Mouse (Mus musculus) A20 (cell line): ENCODE data around the gene Cdhr1.
"Not testable (repeated sequence)": the region's sequence is repeated elsewhere in the genome, so short reads cannot be mapped to it uniquely, and the experiment has no call there.

Source experiments
- DNase-seq: peaks from one replicate; pipeline ENCODE4 v3.0.0-alpha.2; 2011; ENCODE audit warnings: low read depth, low spot score

Cdhr1 gene

GRCm38 (mm10) chr14:37097956-37098530, at the start of gene Cdhr1:
Gene Cdhr1, minus strand, starts transcription at chr14:37098347.
- DNase-seq: no peak

GRCm38 (mm10) chr14:37139051-37139710, 41.0 kb upstream of the Cdhr1 start:
- DNase-seq: peak; percentile 71

DNA sequence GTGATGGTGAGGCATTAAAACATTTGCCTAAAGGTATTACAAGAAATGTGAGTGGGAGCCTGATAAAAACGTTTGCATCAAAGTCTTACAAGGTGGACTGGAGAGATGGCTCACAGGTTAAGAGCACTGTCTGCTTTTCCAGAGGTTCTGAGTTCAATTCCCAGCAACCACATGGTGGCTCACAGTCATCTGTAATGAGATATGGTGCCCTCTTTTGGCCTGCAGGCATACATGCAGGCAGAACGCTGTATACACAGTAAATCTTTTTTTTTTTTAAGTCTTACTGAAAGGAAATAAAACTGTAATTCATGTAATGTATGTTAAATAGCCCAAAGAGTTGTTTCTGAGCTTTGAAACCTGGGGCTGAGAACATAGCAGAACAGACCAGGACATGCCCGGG, 39.4 kb upstream of the Cdhr1 start:
- not testable (repeated sequence) for DNase-seq

- DNase-seq: peak; percentile 74
Observed at GRCm38 (mm10) chr14:37136110-37136509, 38.0 kb upstream of the Cdhr1 start.

DNA sequence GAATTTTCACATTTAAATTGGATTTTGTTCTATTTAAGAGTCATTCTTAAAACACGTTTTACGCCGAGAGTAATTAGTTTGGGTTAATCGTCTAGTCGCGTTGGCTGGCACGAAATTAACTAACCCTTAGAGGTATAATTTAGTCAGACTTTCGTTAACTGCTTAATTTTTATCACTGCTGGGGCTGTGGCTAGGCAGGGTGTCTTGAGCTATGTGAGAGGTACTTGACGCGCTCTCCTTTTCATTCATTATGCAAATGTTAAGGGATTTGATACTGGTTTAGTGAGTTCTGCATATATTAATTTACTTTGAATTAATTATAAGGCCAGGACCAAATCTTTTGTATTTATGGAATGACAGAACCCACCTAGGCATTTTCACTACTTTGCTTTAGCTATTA, 37.5 kb upstream of the Cdhr1 start:
- peak; percentile 76 for DNase-seq

- peak; percentile 99 for DNase-seq
Observed at GRCm38 (mm10) chr14:37135127-37135593, 37.0 kb upstream of the Cdhr1 start, which contains the start of gene Ghitm. Gene Ghitm, minus strand, starts transcription at chr14:37135272.

GRCm38 (mm10) chr14:37134304-37135126, 36.4 kb upstream of the Cdhr1 start:
- DNase-seq: peak; percentile 73

- peak; percentile 50 for DNase-seq
Observed at GRCm38 (mm10) chr14:37127652-37128051, 29.5 kb upstream of the Cdhr1 start.

- DNase-seq: no peak
Observed at GRCm38 (mm10) chr14:37119233-37119632, 21.1 kb upstream of the Cdhr1 start.

DNA sequence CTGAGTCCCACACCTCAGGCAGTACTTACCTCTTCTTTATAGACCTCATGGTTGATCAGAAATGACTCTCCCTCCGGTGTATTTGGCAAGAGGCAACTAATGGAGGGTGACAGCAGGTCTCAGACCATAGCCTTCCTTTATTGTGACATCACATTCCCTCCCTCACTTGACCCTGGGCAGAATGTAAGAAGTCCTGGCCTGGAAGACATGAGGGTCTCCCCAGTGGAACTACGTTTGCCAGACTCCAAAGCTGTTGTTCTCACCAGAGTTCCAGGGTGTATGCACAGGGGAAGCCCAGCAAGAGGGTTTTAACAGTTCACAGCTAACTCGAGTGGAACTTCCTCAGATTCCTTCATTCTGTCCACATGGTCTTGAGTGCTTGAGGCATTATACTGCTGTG, 15.8 kb upstream of the Cdhr1 start, which contains the start of gene 2610528A11Rik:
Gene 2610528A11Rik, minus strand, starts transcription at position 101 of the 400 bp plus-strand sequence.
- no peak for DNase-seq

- no peak for DNase-seq
Observed at GRCm38 (mm10) chr14:37112931-37113330, 14.8 kb upstream of the Cdhr1 start.

DNA sequence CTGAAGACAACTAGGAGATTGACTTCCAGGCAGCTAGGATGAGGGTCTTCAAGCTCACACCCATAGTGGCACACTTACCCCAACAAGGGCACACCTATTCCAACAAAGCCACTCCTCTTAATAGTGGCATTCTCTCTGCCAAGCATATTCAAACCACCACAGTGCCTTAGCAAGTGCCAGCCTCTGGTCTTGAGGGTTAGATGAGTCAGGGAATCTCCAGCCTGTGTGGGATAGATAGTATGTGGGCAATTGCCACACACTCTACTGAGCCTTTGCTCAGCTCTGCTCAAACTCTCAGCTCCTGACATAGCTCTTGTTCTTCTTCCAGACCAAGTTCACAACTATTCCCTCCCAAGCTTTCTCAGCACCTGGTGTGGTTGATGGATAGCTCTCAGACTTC, 13.2 kb upstream of the Cdhr1 start:
- DNase-seq: no peak

DNA sequence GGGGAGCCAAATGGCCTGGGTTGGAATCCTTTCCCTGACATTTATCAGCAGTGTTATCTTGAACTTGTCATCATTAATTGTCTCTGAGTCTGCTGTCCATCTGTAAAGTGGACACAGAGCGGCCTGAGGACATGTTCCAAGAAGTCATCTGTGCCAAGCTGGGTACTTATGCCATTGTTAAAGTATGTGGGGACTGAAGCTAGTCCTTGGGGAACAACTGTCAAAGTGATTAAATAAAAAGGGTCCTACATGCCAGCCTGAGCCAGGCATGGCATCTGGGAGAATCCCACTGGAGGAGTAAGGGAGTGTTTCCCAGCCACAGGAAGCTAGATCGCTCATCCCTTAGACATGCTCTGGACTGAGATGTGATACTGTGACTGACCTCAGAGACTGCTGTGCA, 12.3 kb upstream of the Cdhr1 start:
- no peak for DNase-seq

- DNase-seq: no peak
Observed at GRCm38 (mm10) chr14:37109975-37110374, 11.8 kb upstream of the Cdhr1 start.

- DNase-seq: no peak
Observed at GRCm38 (mm10) chr14:37109460-37109859, 11.3 kb upstream of the Cdhr1 start.

GRCm38 (mm10) chr14:37105846-37106245, 7.7 kb upstream of the Cdhr1 start:
- no peak for DNase-seq

DNA sequence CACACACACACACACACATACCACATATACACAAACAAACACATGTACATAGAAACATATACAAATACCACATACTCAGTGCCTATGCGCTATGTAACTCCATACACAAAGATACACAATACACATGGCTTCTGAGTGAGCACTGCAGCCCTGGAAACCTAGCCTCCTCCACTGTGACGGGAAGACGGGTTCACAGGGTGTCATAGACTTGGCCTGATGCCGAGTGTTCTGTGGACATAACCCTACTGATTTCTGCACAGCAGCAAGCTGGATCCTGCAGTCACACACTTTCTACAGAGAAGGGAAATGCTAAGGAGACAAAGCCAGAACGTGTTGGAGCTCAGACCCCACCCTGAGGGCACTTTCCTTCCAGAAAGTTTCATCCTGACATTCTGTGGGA, 6.6 kb upstream of the Cdhr1 start:
- DNase-seq: no peak

DNA sequence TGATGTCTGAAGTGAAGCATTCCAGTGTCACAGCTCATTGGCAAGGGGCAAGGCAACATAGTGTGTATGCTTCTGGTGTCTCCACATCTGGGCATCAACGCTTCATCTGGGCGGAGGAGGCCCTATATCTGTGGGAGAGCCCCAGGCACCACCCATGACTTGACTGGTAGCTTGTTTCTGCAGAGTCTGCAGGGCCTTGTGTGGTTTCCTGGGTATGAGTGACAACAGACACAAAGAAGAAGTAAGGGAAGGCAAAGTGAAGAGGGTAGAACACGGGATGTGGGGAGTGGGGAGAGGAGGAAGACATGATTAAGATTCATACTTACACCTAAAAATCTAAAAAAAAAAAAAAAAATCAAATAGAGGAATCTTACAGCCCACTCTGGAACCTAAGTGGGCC, 4.3 kb upstream of the Cdhr1 start:
- no peak for DNase-seq

- no peak for DNase-seq
Observed at GRCm38 (mm10) chr14:37101531-37101930, 3.4 kb upstream of the Cdhr1 start.

GRCm38 (mm10) chr14:37095556-37095955, 2.6 kb downstream of the Cdhr1 start:
- no peak for DNase-seq

GRCm38 (mm10) chr14:37094436-37094835, 3.7 kb downstream of the Cdhr1 start:
- DNase-seq: no peak

DNA sequence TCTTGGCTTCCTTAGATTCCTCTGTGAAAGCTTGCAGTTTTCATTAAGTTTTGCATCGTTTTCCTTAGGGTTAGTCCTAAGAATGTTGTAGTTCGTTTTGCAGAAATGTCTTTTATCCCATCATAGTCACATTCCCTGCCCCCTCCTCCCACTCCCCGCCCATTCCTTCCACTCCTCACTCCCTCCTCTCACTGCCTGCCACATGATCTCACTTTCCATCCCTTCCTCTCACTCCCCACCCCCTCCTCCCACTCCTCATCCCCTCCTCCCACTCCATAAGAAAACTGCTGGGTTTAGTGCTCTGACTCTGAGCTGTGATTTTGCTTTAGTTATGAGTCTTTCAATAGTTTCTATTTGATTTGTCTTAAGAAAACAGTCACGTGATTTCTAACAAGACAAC, 14.4 kb downstream of the Cdhr1 start:
- DNase-seq: no peak
